Mouse (Mus musculus): ENCODE results near the gene Gm48551.

GRCm38 (mm10) chr10:81365073-81365472 lies 19.2 kb upstream of the Gm48551 start:
- TF ChIP-seq CTCF (IDR thresholded peaks at IDR 0.05; ENCODE audit: insufficient read depth, low read length) (no peak), POLR2A (IDR thresholded peaks at IDR 0.05; ENCODE audit: borderline replicate concordance, extremely low read depth, low read depth, low read length) (no peak)

All from lung, adult 2 months (tissue).